Mouse (Mus musculus) hindbrain, embryonic 16.5 days (tissue): ENCODE results near the gene Klf3. TPM values are rescaled to one million over a fixed set of nuclear protein-coding genes. Genes with fewer than 3 reads are reported as not detected.

Experiments used
- ATAC-seq: fragments of 200-750 bp; cut with Nextera tagmentation; 2 replicates; pipeline ENCODE4 v1.8.0; 2017; ENCODE audit warnings: moderate TSS enrichment, moderate library complexity
- H3K27ac ChIP-seq: fragments of 300-500 bp; sonication (generic); 2 replicates; pipeline ENCODE4 v1.5.1; 2014; ENCODE audit warnings: low read depth, mild to moderate bottlenecking, control low read depth, low read length, moderate library complexity
- H3K27me3 ChIP-seq: fragments of 300-500 bp; sonication (generic); replicated peaks from 2 replicates; pipeline ENCODE4 v1.6.1; 2014; ENCODE audit warnings: low read length; ENCODE audit not compliant: control insufficient read depth, insufficient read depth
- H3K36me3 ChIP-seq: fragments of 300-500 bp; sonication (generic); 2 replicates; pipeline ENCODE4 v1.6.1; 2014; ENCODE audit warnings: mild to moderate bottlenecking, low read length, moderate library complexity, mixed read lengths; ENCODE audit not compliant: control insufficient read depth, insufficient read depth
- H3K4me1 ChIP-seq: fragments of 300-500 bp; sonication (generic); 2 replicates; pipeline ENCODE4 v1.6.1; 2014; ENCODE audit warnings: low read depth, low read length; ENCODE audit not compliant: control insufficient read depth, insufficient read depth
- H3K4me2 ChIP-seq: fragments of 300-500 bp; sonication (generic); 2 replicates; pipeline ENCODE4 v1.6.1; 2014; ENCODE audit warnings: mild to moderate bottlenecking, low read length, control low read depth, moderate library complexity
- H3K4me3 ChIP-seq: fragments of 300-500 bp; sonication (generic); 2 replicates; pipeline ENCODE4 v1.5.1; 2014; ENCODE audit warnings: mild to moderate bottlenecking, low read length, control low read depth, moderate library complexity
- H3K9ac ChIP-seq: fragments of 300-500 bp; sonication (generic); 2 replicates; pipeline ENCODE4 v1.6.1; 2014; ENCODE audit warnings: low read depth, mild to moderate bottlenecking, control low read depth, low read length, moderate library complexity
- H3K9me3 ChIP-seq: fragments of 300-500 bp; sonication (generic); 2 replicates; pipeline ENCODE4 v1.6.1; 2014; ENCODE audit warnings: mild to moderate bottlenecking, low read length, moderate library complexity; ENCODE audit not compliant: control insufficient read depth
- WGBS: fragments of 180-500 bp; shearing (Covaris S2); extraction: QIAGEN DNeasy Blood & Tissue Kit; methylation state at CpG from one replicate; pipeline ENCODE4 v1.1.7; 2014; 5-methylcytosine and 5-hydroxymethylcytosine counted together
- polyA plus RNA-seq: library from polyadenylated mRNA; unstranded; fragments of >200 nt; fragmentation: Nextera tagmentation; extraction: Ambion mirVana; gene quantifications from 2 replicates; pipeline ENCODE4 v1.2.1, GENCODE M21; 2015

Gene Klf3
- polyA plus RNA-seq, 1 experiment from 2014 or later: 23.7 TPM

DNA sequence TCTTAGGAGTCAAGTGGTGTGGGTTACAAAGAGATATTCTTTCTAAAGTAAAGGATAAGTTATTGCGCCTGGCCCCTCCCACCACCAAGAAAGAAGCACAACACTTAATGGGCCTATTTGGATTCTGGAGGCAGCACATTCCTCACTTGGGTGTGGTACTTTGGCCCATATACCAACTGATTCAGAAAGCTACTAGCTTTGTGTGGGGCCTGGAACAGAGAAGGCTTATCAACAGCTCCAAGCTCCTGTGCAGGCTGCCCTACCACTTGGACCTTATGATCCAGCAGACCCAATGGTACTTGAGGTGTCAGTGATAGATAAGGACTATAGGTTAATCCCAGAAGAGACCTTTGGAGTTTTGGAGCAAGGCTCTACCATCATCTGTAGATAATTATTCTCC lies 15.0 kb upstream of the Klf3 start:
- Histone ChIP-seq H3K4me3 (no peak overlapping the region), H3K4me1 (no peaks in the 10 kb centered on the region), H3K27ac (no peak overlapping the region)

DNA sequence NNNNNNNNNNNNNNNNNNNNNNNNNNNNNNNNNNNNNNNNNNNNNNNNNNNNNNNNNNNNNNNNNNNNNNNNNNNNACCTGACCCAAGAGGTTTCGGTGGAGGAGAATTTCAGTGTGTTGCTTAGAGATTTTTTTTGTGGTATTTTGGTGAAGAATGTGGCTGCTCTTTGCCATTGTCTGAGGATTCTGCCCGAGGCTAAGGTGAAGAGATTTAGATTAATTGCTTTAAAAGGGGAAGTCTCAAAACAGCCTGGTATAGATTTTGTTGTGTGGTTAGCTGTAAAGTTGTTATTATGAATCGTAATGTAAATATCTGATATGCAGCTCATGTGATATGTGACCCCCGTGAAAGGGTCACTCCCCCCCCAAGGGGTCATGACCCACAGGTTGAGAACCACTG lies 5.0 kb upstream of the Klf3 start:
- no peaks in the 10 kb centered on the region for H3K36me3 ChIP-seq
- H3K4me2 ChIP-seq: no peak overlapping the region
- no peaks in the 10 kb centered on the region for H3K4me1 ChIP-seq
- H3K9me3 ChIP-seq: peaks cover 6% of the 10 kb centered on the region
- no peak for ATAC-seq
- H3K4me3 ChIP-seq: no peak overlapping the region
- H3K27ac ChIP-seq: no peak overlapping the region
- WGBS: 78% methylated on average over 4 of the region's 4 CpGs
- no peak overlapping the region for H3K9ac ChIP-seq
- no peaks in the 10 kb centered on the region for H3K27me3 ChIP-seq

More for the DNA sequence above, 15.0 kb upstream of the Klf3 start:
- no peaks in the 10 kb centered on the region; the same call in 1 of the 2 replicates for H3K9me3 ChIP-seq
- no peak overlapping the region for H3K4me2 ChIP-seq
- H3K27me3 ChIP-seq: no peaks in the 10 kb centered on the region
- H3K9ac ChIP-seq: no peak overlapping the region
- ATAC-seq: no peak
- H3K36me3 ChIP-seq: no peaks in the 10 kb centered on the region
- 100% methylated on average over 1 of the region's 1 CpGs for WGBS

DNA sequence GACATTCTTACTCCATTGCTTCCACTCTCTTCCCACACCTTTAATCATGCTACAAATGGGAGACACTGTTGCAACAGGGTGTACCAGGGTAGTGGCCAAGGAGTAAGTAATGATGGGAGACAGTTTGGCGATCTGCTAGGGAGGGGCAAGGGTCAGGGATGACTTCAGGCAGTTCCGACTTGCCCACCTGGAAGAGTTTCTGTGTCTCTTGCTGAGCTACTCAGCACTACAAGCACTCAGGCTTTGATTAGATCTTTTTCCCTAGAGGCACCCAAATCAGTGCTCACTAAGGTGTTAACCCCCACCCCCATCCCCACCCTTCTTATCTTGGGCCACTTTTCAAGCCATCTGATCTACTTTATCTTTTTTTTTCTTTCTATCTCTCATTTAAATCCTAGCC lies 1.6 kb upstream of the Klf3 start:
- Histone ChIP-seq H3K9ac (no peak overlapping the region), H3K36me3 (no peaks in the 10 kb centered on the region), H3K27me3 (no peaks in the 10 kb centered on the region), H3K4me1 (peaks cover 14% of the 10 kb centered on the region), H3K9me3 (no peaks in the 10 kb centered on the region; the same call in 1 of the 2 replicates), H3K4me2 (no peak overlapping the region), H3K27ac (no peak overlapping the region), H3K4me3 (no peak overlapping the region)
- WGBS: 81% methylated on average over 2 of the region's 2 CpGs
- no peak for ATAC-seq

DNA sequence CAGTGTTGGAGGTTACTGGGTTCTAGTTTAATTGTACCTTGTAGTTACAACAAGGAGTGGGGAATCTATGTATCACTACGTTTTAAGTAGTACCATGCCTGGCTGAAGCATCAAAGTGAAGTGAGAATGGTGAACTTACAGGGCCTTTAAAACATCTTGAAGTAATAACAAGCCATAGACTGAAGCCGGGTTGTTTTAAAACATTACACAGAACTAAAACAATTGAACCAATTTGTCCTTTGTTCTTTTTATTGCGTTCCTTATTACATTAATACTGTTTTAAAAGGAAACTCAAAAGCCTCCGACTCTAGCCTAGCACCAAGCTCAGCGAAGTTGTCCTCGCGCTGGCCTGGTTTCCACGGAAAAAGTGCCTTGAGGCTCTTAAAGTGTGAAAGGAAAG lies 1.0 kb upstream of the Klf3 start:
- WGBS: 6% methylated on average over 8 of the region's 8 CpGs
- peak overlapping the region; percentile 60 for H3K4me3 ChIP-seq
- no peaks in the 10 kb centered on the region; the same call in 1 of the 2 replicates for H3K9me3 ChIP-seq
- no peaks in the 10 kb centered on the region for H3K27me3 ChIP-seq
- no peak for ATAC-seq
- H3K9ac ChIP-seq: peak overlapping the region; percentile 86
- H3K27ac ChIP-seq: peak overlapping the region; percentile 90
- peak overlapping the region; percentile 85 for H3K4me2 ChIP-seq
- H3K4me1 ChIP-seq: peaks cover 14% of the 10 kb centered on the region
- no peaks in the 10 kb centered on the region for H3K36me3 ChIP-seq

- under 1% methylated on average over 56 of the region's 69 CpGs for WGBS
- H3K27ac ChIP-seq: peak overlapping the region; percentile 90
- H3K4me1 ChIP-seq: peaks cover 23% of the 10 kb centered on the region
- no peaks in the 10 kb centered on the region; the same call in 1 of the 2 replicates for H3K9me3 ChIP-seq
- H3K27me3 ChIP-seq: no peaks in the 10 kb centered on the region
- H3K4me3 ChIP-seq: peak overlapping the region; percentile 60
- peak overlapping the region; percentile 85 for H3K4me2 ChIP-seq
- H3K36me3 ChIP-seq: 0 out of 2 replicates have a peak, but pooled peaks cover under 1% of the 10 kb centered on the region
- H3K9ac ChIP-seq: peak overlapping the region; percentile 86
- ATAC-seq: 0 out of 2 replicates have a peak, but pooled peaks have one; percentile 3
Observed at GRCm38 (mm10) chr5:64803720-64804462, 703 bp downstream of the Klf3 start.

DNA sequence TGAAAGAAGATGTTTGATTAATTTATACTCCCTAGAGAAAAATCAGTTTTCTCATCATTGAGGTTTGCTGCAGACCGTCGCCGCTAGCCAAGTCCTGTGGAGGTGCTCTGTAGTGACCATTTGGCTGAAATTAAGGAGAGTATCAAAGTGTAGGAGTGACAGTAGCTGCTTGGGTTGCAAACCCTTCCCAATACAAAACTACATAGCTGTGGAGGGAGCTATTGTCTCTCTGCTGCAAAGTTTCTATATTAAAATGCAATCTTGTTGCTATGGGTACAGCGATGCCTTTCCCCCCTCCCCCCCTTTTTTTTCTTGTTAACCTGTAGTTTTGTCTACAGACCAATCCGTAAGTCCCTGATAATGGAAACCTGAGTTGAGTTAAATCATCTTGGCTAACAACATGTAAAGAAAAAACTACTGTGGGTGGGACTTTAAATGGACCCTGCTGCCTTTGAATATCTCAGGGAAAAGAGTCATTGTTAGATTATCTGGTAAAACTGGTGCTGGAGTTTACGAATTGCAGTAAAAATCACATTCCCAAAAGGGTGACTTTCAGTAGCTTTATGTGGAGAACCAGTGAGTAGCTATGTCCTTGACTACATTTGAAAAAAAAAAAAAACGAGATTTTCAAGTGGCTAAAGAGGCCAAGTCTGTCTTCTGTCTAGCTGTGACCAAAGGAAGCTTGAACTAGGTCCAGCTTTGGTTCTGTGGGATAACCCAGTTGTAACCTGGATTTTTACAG lies 2.1 kb downstream of the Klf3 start:
- no peaks in the 10 kb centered on the region for H3K27me3 ChIP-seq
- H3K9ac ChIP-seq: peak overlapping the region; percentile 53
- H3K4me3 ChIP-seq: peak overlapping the region; percentile 36
- H3K4me1 ChIP-seq: peaks cover 23% of the 10 kb centered on the region
- 0 out of 2 replicates have a peak, but pooled peaks cover 2% of the 10 kb centered on the region for H3K36me3 ChIP-seq
- no peak for ATAC-seq
- H3K9me3 ChIP-seq: no peaks in the 10 kb centered on the region
- WGBS: 4% methylated on average over 7 of the region's 7 CpGs
- peak overlapping the region; percentile 56 for H3K4me2 ChIP-seq
- H3K27ac ChIP-seq: peak overlapping the region; percentile 32

GRCm38 (mm10) chr5:64805873-64806505 lies 2.8 kb downstream of the Klf3 start:
- H3K4me2 ChIP-seq: peak overlapping the region; percentile 56
- H3K4me3 ChIP-seq: peak overlapping the region; percentile 36
- H3K9me3 ChIP-seq: no peaks in the 10 kb centered on the region
- H3K36me3 ChIP-seq: 0 out of 2 replicates have a peak, but pooled peaks cover 2% of the 10 kb centered on the region
- peak overlapping the region; percentile 50; the same call in 1 of the 2 replicates for H3K27ac ChIP-seq
- peaks cover 28% of the 10 kb centered on the region for H3K4me1 ChIP-seq
- no peak for ATAC-seq
- peak overlapping the region; percentile 51 for H3K9ac ChIP-seq
- WGBS: 5% methylated on average over 7 of the region's 7 CpGs
- no peaks in the 10 kb centered on the region for H3K27me3 ChIP-seq

DNA sequence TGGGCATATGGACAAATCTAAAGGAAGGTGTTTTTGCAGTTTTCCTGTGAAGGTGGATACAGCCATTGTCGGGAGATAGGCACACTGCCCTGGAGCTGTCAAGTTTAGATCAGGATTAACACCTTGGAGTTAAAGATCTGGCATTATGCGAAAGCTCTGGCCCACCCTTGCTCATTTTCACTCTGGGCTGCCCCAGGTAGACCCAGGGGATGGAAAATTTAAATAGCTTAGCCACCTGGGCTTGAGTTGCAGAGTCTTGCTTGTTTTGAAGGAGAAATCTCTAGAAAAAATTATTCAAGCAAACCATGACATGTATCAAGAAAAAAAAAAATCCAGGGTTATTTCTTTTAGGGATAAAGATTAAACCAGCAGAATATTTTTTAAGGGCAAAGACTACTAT lies 3.4 kb downstream of the Klf3 start:
- no peak overlapping the region for H3K4me3 ChIP-seq
- H3K9ac ChIP-seq: no peak overlapping the region; the same call in 1 of the 2 replicates
- no peak overlapping the region; the same call in 1 of the 2 replicates for H3K27ac ChIP-seq

More for the DNA sequence above, 3.4 kb downstream of the Klf3 start:
- Histone ChIP-seq H3K4me2 (peak overlapping the region; percentile 56), H3K4me1 (peaks cover 33% of the 10 kb centered on the region), H3K27me3 (no peaks in the 10 kb centered on the region), H3K9me3 (no peaks in the 10 kb centered on the region), H3K36me3 (0 out of 2 replicates have a peak, but pooled peaks cover 2% of the 10 kb centered on the region)
- WGBS: 29% methylated on average over 2 of the region's 2 CpGs
- no peak for ATAC-seq
